Mouse (Mus musculus): ENCODE measurements at regions not wholly inside any gene's neighbourhood (a gene's known extent, or its start where the extent isn't known, plus 50 kb on each side); places are given as distances from the start of the nearest gene placed in this dataset.

DNA sequence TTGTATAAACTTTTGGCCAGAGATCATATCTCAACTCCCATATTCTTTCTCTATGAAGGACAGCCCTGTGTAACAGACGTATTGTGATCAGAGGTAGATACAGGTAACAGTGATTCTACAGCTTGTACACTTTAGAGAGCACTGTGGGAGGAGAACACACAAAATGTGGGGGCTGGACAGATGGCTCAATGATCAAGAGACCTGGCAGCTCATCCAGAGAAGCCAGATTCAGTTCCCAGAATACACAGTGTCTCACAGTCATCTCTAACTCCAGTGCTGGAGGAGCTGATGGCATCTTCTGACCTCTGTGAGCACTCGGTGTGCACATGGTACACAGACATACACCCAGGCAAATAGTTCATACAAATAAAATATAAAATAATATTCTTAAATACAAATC is 102.5 kb upstream of the Fam78b start:
- no peaks in the 10 kb centered on the region for H3K27me3 ChIP-seq (ENCODE audit: insufficient read depth, low read length)
- WGBS: 95% methylated on average over 2 of the region's 2 CpGs
- no peak for ATAC-seq (ENCODE audit: low FRiP score)
- H3K27ac ChIP-seq (ENCODE audit: low read depth, low read length): no peak overlapping the region
- H3K4me3 ChIP-seq (ENCODE audit: low read depth, low read length): no peak overlapping the region
- H3K9ac ChIP-seq (replicated peaks; ENCODE audit: low read length, poor library complexity, severe bottlenecking): no peak overlapping the region
- no peak for DNase-seq (ENCODE audit: low spot score)
- no peaks in the 10 kb centered on the region for H3K9me3 ChIP-seq (ENCODE audit: low read length)
- no peak overlapping the region for H3K4me2 ChIP-seq (ENCODE audit: low read depth, low read length, poor library complexity, severe bottlenecking)
- TF ChIP-seq CTCF (IDR thresholded peaks at IDR 0.05): no peak
- no peaks in the 10 kb centered on the region; the same call in 1 of the 2 replicates for H3K4me1 ChIP-seq (ENCODE audit: insufficient read depth, low read length)
- no peaks in the 10 kb centered on the region for H3K36me3 ChIP-seq (ENCODE audit: insufficient read depth, low read length)

DNA sequence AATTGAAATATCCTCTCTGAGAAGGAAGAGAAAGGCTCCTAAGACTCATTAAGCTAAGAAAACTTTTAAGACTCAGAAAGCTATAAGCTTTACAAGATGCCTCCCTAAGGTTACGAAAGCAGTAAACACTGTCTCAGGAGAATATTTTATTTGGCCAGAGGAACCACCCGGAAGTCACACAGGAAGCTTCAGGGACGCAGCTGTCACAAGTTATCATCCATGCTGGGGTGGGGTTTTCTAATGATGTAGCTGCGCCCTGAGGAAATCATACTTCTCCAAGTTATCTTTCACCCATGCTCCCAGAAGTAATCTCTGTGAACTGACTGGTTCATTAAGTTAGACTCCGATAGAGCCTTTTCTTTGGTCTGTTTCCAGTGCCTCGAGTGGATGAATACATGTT is 102.0 kb upstream of the Fam78b start:
- WGBS: 78% methylated on average over 6 of the region's 6 CpGs
- Histone ChIP-seq H3K4me3 (ENCODE audit: low read depth, low read length) (no peak overlapping the region), H3K9ac (replicated peaks; ENCODE audit: low read length, poor library complexity, severe bottlenecking) (no peak overlapping the region), H3K36me3 (ENCODE audit: insufficient read depth, low read length) (no peaks in the 10 kb centered on the region), H3K27me3 (ENCODE audit: insufficient read depth, low read length) (no peaks in the 10 kb centered on the region), H3K27ac (ENCODE audit: low read depth, low read length) (no peak overlapping the region), H3K4me2 (ENCODE audit: low read depth, low read length, poor library complexity, severe bottlenecking) (no peak overlapping the region), H3K9me3 (ENCODE audit: low read length) (no peaks in the 10 kb centered on the region), H3K4me1 (ENCODE audit: insufficient read depth, low read length) (no peaks in the 10 kb centered on the region; the same call in 1 of the 2 replicates)
- ATAC-seq (ENCODE audit: low FRiP score) (no peak), DNase-seq (ENCODE audit: low spot score) (no peak)
- no peak for TF ChIP-seq CTCF (IDR thresholded peaks at IDR 0.05)

DNA sequence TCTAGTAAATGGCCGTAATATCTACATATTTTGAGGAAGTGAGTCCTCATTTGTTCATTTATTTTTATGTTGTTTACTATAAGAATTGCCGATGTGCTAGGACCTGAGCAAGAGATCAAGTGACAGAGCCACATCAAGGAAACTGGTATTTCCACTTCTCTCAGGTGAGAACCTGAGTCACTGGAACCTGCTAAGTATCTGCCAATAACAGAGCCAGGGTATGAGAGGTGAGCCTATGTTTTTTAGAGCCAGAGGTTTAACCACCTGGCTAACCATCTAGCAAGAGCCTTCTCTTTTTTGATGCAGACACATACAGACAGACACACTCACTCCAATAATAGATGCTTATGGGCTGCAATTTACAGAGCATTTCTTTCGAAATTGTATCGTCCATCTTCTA is 101.2 kb upstream of the Fam78b start:
- WGBS: 76% methylated on average over 4 of the region's 4 CpGs
- Histone ChIP-seq H3K4me2 (ENCODE audit: low read depth, low read length, poor library complexity, severe bottlenecking) (no peak overlapping the region), H3K36me3 (ENCODE audit: insufficient read depth, low read length) (no peaks in the 10 kb centered on the region), H3K9me3 (ENCODE audit: low read length) (no peaks in the 10 kb centered on the region), H3K4me1 (ENCODE audit: insufficient read depth, low read length) (no peaks in the 10 kb centered on the region; the same call in 1 of the 2 replicates), H3K27ac (ENCODE audit: low read depth, low read length) (no peak overlapping the region), H3K4me3 (ENCODE audit: low read depth, low read length) (no peak overlapping the region), H3K9ac (replicated peaks; ENCODE audit: low read length, poor library complexity, severe bottlenecking) (no peak overlapping the region), H3K27me3 (ENCODE audit: insufficient read depth, low read length) (no peaks in the 10 kb centered on the region)
- ATAC-seq (ENCODE audit: low FRiP score) (no peak), DNase-seq (ENCODE audit: low spot score) (no peak)
- no peak for TF ChIP-seq CTCF (IDR thresholded peaks at IDR 0.05)

DNA sequence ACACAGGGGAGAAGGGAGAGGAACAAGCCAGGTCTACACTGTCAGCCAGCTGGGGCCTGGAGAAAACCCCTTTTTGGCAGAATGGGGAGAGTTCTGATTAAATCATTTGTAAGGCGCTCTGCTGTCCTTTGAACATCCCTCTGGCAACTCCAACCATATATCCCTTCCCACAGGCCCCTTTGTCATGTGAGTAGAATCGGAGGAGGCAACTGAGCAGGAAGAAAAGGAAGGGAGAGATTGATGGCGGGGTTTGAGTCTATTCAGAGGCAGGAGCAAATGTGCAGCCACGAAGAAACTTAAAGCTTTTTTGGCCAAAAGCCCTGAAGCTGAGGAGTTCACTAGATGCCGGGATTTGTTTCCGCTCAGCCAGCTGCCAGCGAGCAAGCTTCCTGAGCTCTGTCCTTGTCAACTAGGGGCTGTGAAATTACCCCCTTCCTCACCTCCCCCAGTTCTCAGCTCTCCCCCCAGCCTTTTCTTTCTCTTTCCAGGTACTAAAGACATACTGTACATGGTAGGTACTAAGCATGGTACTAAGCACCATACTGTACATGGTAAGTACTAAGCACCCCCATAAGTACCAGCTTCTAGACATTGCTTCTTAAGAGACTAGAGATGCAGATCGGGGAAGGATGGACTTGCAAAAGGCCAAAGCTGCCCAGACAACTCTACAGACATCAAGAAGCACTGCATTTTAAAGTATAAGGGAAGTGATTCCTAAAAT is 100.6 kb upstream of the Fam78b start:
- no peaks in the 10 kb centered on the region; the same call in 1 of the 2 replicates for H3K4me1 ChIP-seq (ENCODE audit: insufficient read depth, low read length)
- no peak overlapping the region for H3K4me2 ChIP-seq (ENCODE audit: low read depth, low read length, poor library complexity, severe bottlenecking)
- H3K9ac ChIP-seq (replicated peaks; ENCODE audit: low read length, poor library complexity, severe bottlenecking): no peak overlapping the region
- DNase-seq (ENCODE audit: low spot score) (peak; percentile 86), ATAC-seq (ENCODE audit: low FRiP score) (no peak; the same call in 1 of the 2 replicates)
- H3K36me3 ChIP-seq (ENCODE audit: insufficient read depth, low read length): no peaks in the 10 kb centered on the region
- H3K4me3 ChIP-seq (ENCODE audit: low read depth, low read length): no peak overlapping the region
- H3K27ac ChIP-seq (ENCODE audit: low read depth, low read length): no peak overlapping the region
- no peak for TF ChIP-seq CTCF (IDR thresholded peaks at IDR 0.05)
- no peaks in the 10 kb centered on the region for H3K9me3 ChIP-seq (ENCODE audit: low read length)
- WGBS: 39% methylated on average over 8 of the region's 8 CpGs
- H3K27me3 ChIP-seq (ENCODE audit: insufficient read depth, low read length): no peaks in the 10 kb centered on the region

DNA sequence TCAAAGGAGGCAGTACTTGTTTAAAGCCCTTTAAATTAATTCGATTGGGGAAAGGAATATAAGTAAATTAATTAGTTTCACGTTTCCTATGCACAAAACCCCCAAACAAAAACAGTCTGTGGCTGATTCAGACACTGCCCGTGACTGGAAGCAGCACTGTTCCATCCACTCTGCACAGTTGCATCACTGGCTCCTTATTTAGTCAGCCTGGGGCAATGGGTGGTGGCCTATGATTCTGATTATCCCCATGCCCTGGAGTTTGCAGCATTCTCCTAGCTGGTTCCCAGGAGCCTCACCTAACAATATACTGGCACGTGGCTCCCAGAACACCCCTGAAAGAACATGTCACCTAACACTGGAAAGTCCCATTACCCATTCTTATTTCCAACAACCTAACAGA is 99.6 kb upstream of the Fam78b start:
- no peak for TF ChIP-seq CTCF (IDR thresholded peaks at IDR 0.05)
- no peak for ATAC-seq (ENCODE audit: low FRiP score)

DNA sequence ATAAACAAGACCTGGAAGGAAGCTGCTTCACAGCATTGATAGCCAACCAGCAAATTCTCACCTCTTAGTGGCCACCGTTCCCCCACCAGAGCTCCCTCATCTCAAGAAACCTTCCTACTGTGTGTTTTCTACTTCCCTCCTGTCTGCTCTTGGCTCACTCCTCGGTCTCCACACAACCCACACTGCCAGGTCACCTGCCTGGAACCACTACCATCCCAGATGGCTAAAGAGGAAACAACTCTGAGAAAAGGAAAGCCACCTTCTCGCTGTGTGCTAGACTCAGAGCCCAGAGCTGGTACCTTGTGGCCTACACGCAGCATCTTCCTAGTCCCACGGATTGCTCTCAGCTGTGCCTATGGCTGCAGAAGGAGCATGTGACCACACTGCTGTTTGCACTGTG is 97.8 kb upstream of the Fam78b start:
- no peak for TF ChIP-seq CTCF (IDR thresholded peaks at IDR 0.05)
- WGBS: 89% methylated on average over 5 of the region's 5 CpGs
- no peak for ATAC-seq (ENCODE audit: low FRiP score)

More for the DNA sequence above, 99.6 kb upstream of the Fam78b start:
- H3K36me3 ChIP-seq (ENCODE audit: insufficient read depth, low read length): no peaks in the 10 kb centered on the region
- H3K4me1 ChIP-seq (ENCODE audit: insufficient read depth, low read length): no peaks in the 10 kb centered on the region; the same call in 1 of the 2 replicates
- no peak overlapping the region for H3K27ac ChIP-seq (ENCODE audit: low read depth, low read length)
- no peak overlapping the region for H3K4me3 ChIP-seq (ENCODE audit: low read depth, low read length)
- H3K9ac ChIP-seq (replicated peaks; ENCODE audit: low read length, poor library complexity, severe bottlenecking): no peak overlapping the region
- H3K27me3 ChIP-seq (ENCODE audit: insufficient read depth, low read length): no peaks in the 10 kb centered on the region
- 59% methylated on average over 4 of the region's 4 CpGs for whole genome bisulfite sequencing
- H3K4me2 ChIP-seq (ENCODE audit: low read depth, low read length, poor library complexity, severe bottlenecking): no peak overlapping the region
- no peak for DNase-seq (ENCODE audit: low spot score)
- H3K9me3 ChIP-seq (ENCODE audit: low read length): no peaks in the 10 kb centered on the region

More for the DNA sequence above, 97.8 kb upstream of the Fam78b start:
- Histone ChIP-seq H3K27me3 (ENCODE audit: insufficient read depth, low read length) (no peaks in the 10 kb centered on the region), H3K4me1 (ENCODE audit: insufficient read depth, low read length) (no peaks in the 10 kb centered on the region; the same call in 1 of the 2 replicates), H3K9ac (replicated peaks; ENCODE audit: low read length, poor library complexity, severe bottlenecking) (no peak overlapping the region), H3K4me2 (ENCODE audit: low read depth, low read length, poor library complexity, severe bottlenecking) (no peak overlapping the region), H3K36me3 (ENCODE audit: insufficient read depth, low read length) (no peaks in the 10 kb centered on the region), H3K4me3 (ENCODE audit: low read depth, low read length) (no peak overlapping the region), H3K9me3 (ENCODE audit: low read length) (no peaks in the 10 kb centered on the region), H3K27ac (ENCODE audit: low read depth, low read length) (no peak overlapping the region)
- DNase-seq (ENCODE audit: low spot score): no peak
